Mouse (Mus musculus) heart, adult 2 months (tissue): ENCODE measurements around the gene Nat8f5. TPM values are rescaled to one million over a fixed set of nuclear protein-coding genes. Genes with fewer than 3 reads are reported as not detected.

Experiments used
- DNase-seq, 2 experiments: peaks; one replicate each; pipeline ENCODE4 v3.0.0; 2021
- H3K27ac ChIP-seq: fragments of 200-600 bp; 2 replicates; pipeline ENCODE4 v1.8.1; 2022
- H3K27me3 ChIP-seq: fragments of 200-500 bp; 2 replicates; pipeline ENCODE4 v1.6.1; 2012; ENCODE audit warnings: mild to moderate bottlenecking, low read length, inconsistent platforms, mixed read lengths; ENCODE audit not compliant: control insufficient read depth, insufficient read depth
- H3K36me3 ChIP-seq: fragments of 200-500 bp; 2 replicates; pipeline ENCODE4 v1.6.1; 2012; ENCODE audit warnings: low read length, inconsistent platforms; ENCODE audit not compliant: control insufficient read depth, insufficient read depth
- H3K4me1 ChIP-seq: fragments of 200-500 bp; 2 replicates; pipeline ENCODE4 v1.6.1; 2011; ENCODE audit warnings: low read length; ENCODE audit not compliant: control insufficient read depth, insufficient read depth
- H3K4me3 ChIP-seq: fragments of 200-600 bp; 2 replicates; pipeline ENCODE4 v1.8.1; 2022
- H3K79me2 ChIP-seq: fragments of 200-500 bp; replicated peaks from 2 replicates; pipeline ENCODE4 v1.6.1; 2012; ENCODE audit warnings: mild to moderate bottlenecking, inconsistent platforms, low read length, moderate library complexity, mixed read lengths; ENCODE audit not compliant: control insufficient read depth, insufficient read depth
- H3K9ac ChIP-seq: fragments of 200-500 bp; 2 replicates; pipeline ENCODE4 v1.6.1; 2012; ENCODE audit warnings: low read depth, mild to moderate bottlenecking, control low read depth, inconsistent platforms, low read length, mixed read lengths
- CTCF ChIP-seq: fragments of 200-600 bp; IDR thresholded peaks from 2 replicates; pipeline ENCODE4 v1.8.1; 2022; ENCODE audit warnings: antibody characterized with exemption, mild to moderate bottlenecking, moderate library complexity
- EP300 ChIP-seq: fragments of 200-500 bp; IDR thresholded peaks from 2 replicates; pipeline ENCODE4 v1.6.1; 2011; ENCODE audit warnings: low read depth, low read length, control low read depth; ENCODE audit not compliant: insufficient read depth
- POLR2A ChIP-seq: fragments of 200-500 bp; IDR thresholded peaks from 2 replicates; pipeline ENCODE4 v1.6.1; 2011; ENCODE audit warnings: mild to moderate bottlenecking, low read depth, low read length, control low read depth; ENCODE audit not compliant: insufficient read depth
- WGBS: fragments of 180-500 bp; shearing (Covaris S2); methylation state at CpG from one replicate; pipeline ENCODE4 v1.1.7; 2018; 5-methylcytosine and 5-hydroxymethylcytosine counted together
- intact Hi-C: fragments of 180-260 bp; cut with DNase I; formaldehyde crosslinking; loops from one replicate; pipeline ENCODE4 v1.15.1; 2025
- polyA plus RNA-seq: library from polyadenylated mRNA; depleted of rRNA; stranded (reverse); fragments of >200 nt; gene quantifications from 2 replicates; pipeline ENCODE4 v1.2.3, GENCODE M21; 2012
- total RNA-seq, 2 experiments: library from RNA; stranded (reverse); gene quantifications; 2 replicates each; pipeline ENCODE4 v1.2.3; 2021

Nat8f5 gene
- total and polyA plus RNA-seq, 3 experiments = not detected

- intact Hi-C loops = no loop called here
- 84% methylated on average over 2 of the region's 2 CpGs for WGBS
Observed at GRCm38 (mm10) chr6:85863840-85864239, 43.1 kb upstream of the Nat8f5 start.

GRCm38 (mm10) chr6:85863136-85863535 lies 42.4 kb upstream of the Nat8f5 start:
- no peaks in the 10 kb centered on the region for H3K27me3 ChIP-seq
- no peak overlapping the region for H3K4me3 ChIP-seq
- no peaks in the 10 kb centered on the region for H3K4me1 ChIP-seq
- intact Hi-C loops = no loop called here
- H3K79me2 ChIP-seq = no peaks in the 10 kb centered on the region
- no peaks in the 10 kb centered on the region for H3K36me3 ChIP-seq
- no peak overlapping the region for H3K27ac ChIP-seq
- no peak for DNase-seq
- WGBS = 79% methylated on average over 2 of the region's 2 CpGs
- TF ChIP-seq CTCF (no peak), EP300 (no peak), POLR2A (no peak)
- no peak overlapping the region for H3K9ac ChIP-seq

More at GRCm38 (mm10) chr6:85863840-85864239, 43.1 kb upstream of the Nat8f5 start:
- Histone ChIP-seq H3K4me3 (no peak overlapping the region), H3K79me2 (no peaks in the 10 kb centered on the region), H3K36me3 (no peaks in the 10 kb centered on the region), H3K27me3 (no peaks in the 10 kb centered on the region), H3K9ac (no peak overlapping the region), H3K27ac (no peak overlapping the region), H3K4me1 (no peaks in the 10 kb centered on the region)
- no peak for TF ChIP-seq EP300
- TF ChIP-seq CTCF = no peak
- no peak for TF ChIP-seq POLR2A
- no peak for DNase-seq

- Histone ChIP-seq H3K27me3 (no peaks in the 10 kb centered on the region), H3K79me2 (no peaks in the 10 kb centered on the region), H3K36me3 (no peaks in the 10 kb centered on the region), H3K4me1 (no peaks in the 10 kb centered on the region), H3K4me3 (no peak overlapping the region), H3K9ac (no peak overlapping the region), H3K27ac (no peak overlapping the region)
- intact Hi-C loops = no loop called here
- 35% methylated on average over 3 of the region's 3 CpGs for WGBS
- peak in 1 of 2 experiments; percentile 8 for DNase-seq
- no peak for TF ChIP-seq EP300
Observed at GRCm38 (mm10) chr6:85862565-85862964, 41.8 kb upstream of the Nat8f5 start.

GRCm38 (mm10) chr6:85861247-85861646 lies 40.5 kb upstream of the Nat8f5 start:
- Histone ChIP-seq H3K4me3 (no peak overlapping the region), H3K27me3 (no peaks in the 10 kb centered on the region), H3K36me3 (no peaks in the 10 kb centered on the region), H3K9ac (no peak overlapping the region), H3K27ac (no peak overlapping the region), H3K79me2 (no peaks in the 10 kb centered on the region), H3K4me1 (no peaks in the 10 kb centered on the region)
- intact Hi-C loops = no loop called here
- no peak for DNase-seq
- 73% methylated on average over 3 of the region's 3 CpGs for WGBS
- TF ChIP-seq CTCF (no peak), EP300 (no peak), POLR2A (no peak)

GRCm38 (mm10) chr6:85856194-85856678 lies 35.5 kb upstream of the Nat8f5 start:
- no peak overlapping the region for H3K9ac ChIP-seq
- WGBS = 44% methylated on average over 1 of the region's 1 CpGs
- H3K79me2 ChIP-seq = no peaks in the 10 kb centered on the region
- H3K4me1 ChIP-seq = no peaks in the 10 kb centered on the region
- H3K36me3 ChIP-seq = no peaks in the 10 kb centered on the region
- intact Hi-C loops = no loop called here
- H3K27me3 ChIP-seq = no peaks in the 10 kb centered on the region
- no peak overlapping the region for H3K27ac ChIP-seq
- H3K4me3 ChIP-seq = no peak overlapping the region
- peak; percentile 54 to 71 for DNase-seq
- TF ChIP-seq POLR2A (no peak), EP300 (no peak)

GRCm38 (mm10) chr6:85853481-85853880 lies 32.7 kb upstream of the Nat8f5 start:
- Histone ChIP-seq H3K27me3 (no peaks in the 10 kb centered on the region), H3K9ac (no peak overlapping the region), H3K79me2 (no peaks in the 10 kb centered on the region), H3K27ac (no peak overlapping the region), H3K4me1 (no peaks in the 10 kb centered on the region), H3K4me3 (no peak overlapping the region), H3K36me3 (no peaks in the 10 kb centered on the region)
- whole genome bisulfite sequencing = 73% methylated on average over 3 of the region's 3 CpGs
- intact Hi-C loops = no loop called here
- TF ChIP-seq CTCF (no peak), POLR2A (no peak), EP300 (no peak)
- no peak for DNase-seq

- no peak overlapping the region for H3K27ac ChIP-seq
- H3K79me2 ChIP-seq = no peaks in the 10 kb centered on the region
- no peaks in the 10 kb centered on the region for H3K4me1 ChIP-seq
- H3K36me3 ChIP-seq = no peaks in the 10 kb centered on the region
- intact Hi-C loops = no loop called here
- H3K27me3 ChIP-seq = no peaks in the 10 kb centered on the region
- H3K9ac ChIP-seq = no peak overlapping the region
- TF ChIP-seq CTCF (no peak), EP300 (no peak), POLR2A (no peak)
- 81% methylated on average over 7 of the region's 7 CpGs for WGBS
- no peak for DNase-seq
- H3K4me3 ChIP-seq = no peak overlapping the region
Observed at GRCm38 (mm10) chr6:85851062-85851773, 30.4 kb upstream of the Nat8f5 start.
